Mouse (Mus musculus) testis, adult 2 months (tissue): ENCODE data around the gene Cmss1.

Experiments
- CTCF ChIP-seq: fragments of 200-500 bp; IDR thresholded peaks from 2 replicates; pipeline ENCODE4 v1.5.1; 2012; ENCODE audit warnings: low read depth, mild to moderate bottlenecking, inconsistent platforms, low read length, moderate library complexity; ENCODE audit not compliant: control insufficient read depth, insufficient read depth, insufficient replicate concordance
- POLR2A ChIP-seq: fragments of 200-500 bp; IDR thresholded peaks from 2 replicates; pipeline ENCODE4 v1.6.1; 2012; ENCODE audit warnings: low read depth, mild to moderate bottlenecking, inconsistent platforms, low read length, moderate library complexity; ENCODE audit not compliant: control insufficient read depth

- no peak for TF ChIP-seq POLR2A
- TF ChIP-seq CTCF = no peak
These were observed 338.4 kb downstream of the Cmss1 start for GRCm38 (mm10) chr16:57268058-57268841.
